Mouse (Mus musculus): Measurements from ENCODE around the gene Elf4. TPM values are rescaled to one million over a fixed set of nuclear protein-coding genes. Genes with fewer than 3 reads are reported as not detected.

Gene Elf4
- 11.6 and 16.7 TPM in 2 replicates for polyA plus RNA-seq (2012)

- TF ChIP-seq GATA1 (IDR thresholded peaks at IDR 0.05; ENCODE audit: low read length), result no peak
These were observed at the start of gene Elf4 for GRCm38 (mm10) chrX:48462754-48463507. Gene Elf4, minus strand, starts transcription at chrX:48463132.

GRCm38 (mm10) chrX:48493763-48494162 is 30.8 kb upstream of the Elf4 start:
- no peak for TF ChIP-seq GATA1 (IDR thresholded peaks at IDR 0.05; ENCODE audit: low read length)

GRCm38 (mm10) chrX:48481687-48482086 is 18.8 kb upstream of the Elf4 start:
- TF ChIP-seq GATA1 (IDR thresholded peaks at IDR 0.05; ENCODE audit: low read length), result no peak

- no peak for TF ChIP-seq GATA1 (IDR thresholded peaks at IDR 0.05; ENCODE audit: low read length)
These were observed 18.2 kb upstream of the Elf4 start for GRCm38 (mm10) chrX:48481095-48481494.

- TF ChIP-seq GATA1 (IDR thresholded peaks at IDR 0.05; ENCODE audit: low read length), result no peak
These were observed 4.5 kb upstream of the Elf4 start for GRCm38 (mm10) chrX:48467355-48467946.

GRCm38 (mm10) chrX:48466174-48466573 is 3.2 kb upstream of the Elf4 start:
- TF ChIP-seq GATA1 (IDR thresholded peaks at IDR 0.05; ENCODE audit: low read length), result no peak

- no peak for TF ChIP-seq GATA1 (IDR thresholded peaks at IDR 0.05; ENCODE audit: low read length)
These were observed 1.5 kb upstream of the Elf4 start for GRCm38 (mm10) chrX:48464436-48464835.

- TF ChIP-seq GATA1 (IDR thresholded peaks at IDR 0.05; ENCODE audit: low read length), result no peak
These were observed 704 bp upstream of the Elf4 start for GRCm38 (mm10) chrX:48463636-48464035.

- no peak for TF ChIP-seq GATA1 (IDR thresholded peaks at IDR 0.05; ENCODE audit: low read length)
These were observed 635 bp downstream of the Elf4 start for GRCm38 (mm10) chrX:48462297-48462696.

- no peak for TF ChIP-seq GATA1 (IDR thresholded peaks at IDR 0.05; ENCODE audit: low read length)
These were observed 1.9 kb downstream of the Elf4 start for GRCm38 (mm10) chrX:48461006-48461405.

- no peak for TF ChIP-seq GATA1 (IDR thresholded peaks at IDR 0.05; ENCODE audit: low read length)
These were observed 2.4 kb downstream of the Elf4 start for GRCm38 (mm10) chrX:48460496-48460895.

- TF ChIP-seq GATA1 (IDR thresholded peaks at IDR 0.05; ENCODE audit: low read length), result no peak
These were observed 6.0 kb downstream of the Elf4 start for GRCm38 (mm10) chrX:48456956-48457355.

- no peak for TF ChIP-seq GATA1 (IDR thresholded peaks at IDR 0.05; ENCODE audit: low read length)
These were observed 7.9 kb downstream of the Elf4 start for GRCm38 (mm10) chrX:48455018-48455417.

GRCm38 (mm10) chrX:48454495-48454878 is 8.4 kb downstream of the Elf4 start:
- no peak for TF ChIP-seq GATA1 (IDR thresholded peaks at IDR 0.05; ENCODE audit: low read length)

GRCm38 (mm10) chrX:48453736-48454494 is 9.0 kb downstream of the Elf4 start:
- no peak for TF ChIP-seq GATA1 (IDR thresholded peaks at IDR 0.05; ENCODE audit: low read length)

- no peak for TF ChIP-seq GATA1 (IDR thresholded peaks at IDR 0.05; ENCODE audit: low read length)
These were observed 9.8 kb downstream of the Elf4 start for GRCm38 (mm10) chrX:48452931-48453673.
